Mouse (Mus musculus): ENCODE data around the gene Mettl26.
"Not testable (repeated sequence)": the region's sequence is repeated elsewhere in the genome, so short reads cannot be mapped to it uniquely, and the experiment has no call there.

Gene Mettl26

GRCm38 (mm10) chr17:25869954-25870353, 4.9 kb upstream of the Mettl26 start:
- no peak for DNase-seq

DNA sequence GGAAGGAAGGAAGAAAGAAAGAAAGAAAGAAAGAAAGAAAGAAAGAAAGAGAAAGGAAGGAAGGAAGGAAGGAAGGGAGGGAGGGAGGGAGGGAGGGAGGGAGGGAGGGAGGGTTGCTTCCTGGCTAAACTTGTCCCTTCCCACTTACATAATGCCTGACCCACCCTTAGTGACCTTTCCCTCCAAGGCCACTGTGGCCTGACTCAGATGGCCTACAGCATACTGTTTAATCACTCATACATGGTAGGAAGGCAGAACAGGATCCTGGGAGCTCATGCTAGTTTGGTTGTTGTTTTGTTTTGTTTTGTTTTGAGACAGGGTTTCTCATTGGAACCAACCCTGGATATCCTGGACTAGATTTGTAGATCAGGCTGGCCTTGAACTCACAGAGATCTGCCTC, 3.3 kb upstream of the Mettl26 start:
- not testable (repeated sequence) for DNase-seq

- no peak for DNase-seq
Observed at GRCm38 (mm10) chr17:25872676-25873075, 2.2 kb upstream of the Mettl26 start.

DNA sequence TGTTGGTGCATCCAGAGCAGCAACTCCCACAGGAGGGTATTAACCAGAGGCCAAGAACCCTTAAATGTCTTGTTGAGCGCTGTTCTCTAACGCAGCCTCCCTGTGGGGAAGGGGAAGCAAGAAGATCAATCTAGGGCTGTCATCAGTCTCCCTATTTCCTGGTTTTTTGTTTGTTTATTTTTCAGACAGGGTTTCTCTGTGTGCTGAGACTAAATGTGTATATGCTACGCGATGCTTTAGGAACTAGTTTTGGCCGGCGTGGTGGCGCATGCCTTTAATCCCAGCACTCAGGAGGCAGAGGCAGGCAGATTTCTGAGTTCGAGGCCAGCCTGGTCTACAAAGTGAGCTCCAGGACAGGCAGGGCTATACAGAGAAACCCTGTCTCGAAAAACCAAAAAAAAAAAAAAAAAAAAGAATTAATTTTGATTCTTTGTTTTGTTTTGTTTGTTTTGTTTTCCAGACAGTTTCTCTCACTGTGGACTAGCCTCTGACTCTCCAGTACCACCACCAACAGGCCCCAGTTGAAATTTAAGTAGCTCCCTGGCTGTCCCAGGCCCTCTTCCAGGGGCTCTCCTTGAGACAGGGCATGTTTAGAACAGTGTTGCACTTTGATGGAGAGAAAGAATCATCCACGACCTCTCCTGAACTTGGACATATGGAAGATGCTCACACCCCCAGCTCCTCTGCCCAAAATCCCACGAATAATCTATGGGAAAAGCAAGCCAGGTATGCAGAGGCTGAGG, 1.3 kb upstream of the Mettl26 start:
- no peak for DNase-seq

DNA sequence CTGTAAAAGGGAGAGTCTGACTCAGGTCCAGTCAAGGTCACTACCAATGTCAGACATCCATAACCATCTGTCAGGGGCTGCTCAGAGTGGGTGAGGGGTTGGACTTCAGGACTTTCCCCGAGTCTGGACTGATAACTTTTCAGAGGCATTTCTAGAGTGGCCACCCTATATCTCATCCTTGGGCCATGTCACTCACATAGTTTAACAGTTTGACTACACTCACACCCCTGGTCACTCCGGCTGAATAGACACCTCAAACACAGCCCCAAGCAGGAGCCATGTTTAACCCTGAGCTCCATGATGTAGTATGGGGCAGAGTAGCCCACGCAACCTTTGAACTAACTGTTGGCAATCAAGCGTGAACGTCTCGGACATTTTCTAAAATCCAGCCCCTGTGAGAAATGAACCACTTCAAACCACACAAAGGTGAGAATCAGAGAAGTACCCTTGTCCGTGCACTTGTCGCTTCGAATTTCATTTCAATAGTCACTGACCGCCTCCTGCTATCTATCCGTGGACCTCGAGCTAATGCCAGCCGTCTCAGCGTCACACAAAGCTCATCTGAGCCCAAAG, 640 bp upstream of the Mettl26 start:
- DNase-seq, result no peak

GRCm38 (mm10) chr17:25875171-25876136, 580 bp downstream of the Mettl26 start:
- DNase-seq, result peak; percentile 91

DNA sequence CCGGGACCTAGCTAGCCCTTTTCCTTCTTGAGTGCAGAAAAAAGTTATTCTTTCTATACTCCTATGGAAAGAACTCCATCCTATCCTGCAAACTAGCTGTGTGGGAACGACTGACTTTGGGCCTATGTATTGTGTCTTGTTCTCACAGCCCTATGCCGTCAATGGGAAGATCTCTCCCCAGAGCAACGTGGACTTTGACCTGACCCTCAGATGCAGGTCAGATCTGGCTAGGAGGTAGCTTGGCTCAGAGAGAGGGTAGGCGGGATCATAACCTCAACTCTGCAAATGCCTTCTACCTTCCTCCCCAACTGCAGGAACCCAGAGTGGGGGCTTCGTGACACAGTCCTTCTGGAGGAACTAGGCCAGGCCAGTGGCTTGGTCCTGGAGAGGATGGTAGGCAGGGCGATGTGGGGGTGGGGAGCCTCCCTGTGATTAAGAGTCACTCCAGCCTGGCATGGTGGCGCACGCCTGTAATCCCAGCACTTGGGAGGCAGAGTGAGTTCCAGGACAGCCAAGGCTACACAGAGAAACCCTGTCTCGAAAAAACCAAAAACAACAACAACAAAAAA, 1.6 kb downstream of the Mettl26 start:
- DNase-seq, result no peak

- DNase-seq, result no peak
Observed at GRCm38 (mm10) chr17:25877025-25877424, 2.2 kb downstream of the Mettl26 start.

DNA sequence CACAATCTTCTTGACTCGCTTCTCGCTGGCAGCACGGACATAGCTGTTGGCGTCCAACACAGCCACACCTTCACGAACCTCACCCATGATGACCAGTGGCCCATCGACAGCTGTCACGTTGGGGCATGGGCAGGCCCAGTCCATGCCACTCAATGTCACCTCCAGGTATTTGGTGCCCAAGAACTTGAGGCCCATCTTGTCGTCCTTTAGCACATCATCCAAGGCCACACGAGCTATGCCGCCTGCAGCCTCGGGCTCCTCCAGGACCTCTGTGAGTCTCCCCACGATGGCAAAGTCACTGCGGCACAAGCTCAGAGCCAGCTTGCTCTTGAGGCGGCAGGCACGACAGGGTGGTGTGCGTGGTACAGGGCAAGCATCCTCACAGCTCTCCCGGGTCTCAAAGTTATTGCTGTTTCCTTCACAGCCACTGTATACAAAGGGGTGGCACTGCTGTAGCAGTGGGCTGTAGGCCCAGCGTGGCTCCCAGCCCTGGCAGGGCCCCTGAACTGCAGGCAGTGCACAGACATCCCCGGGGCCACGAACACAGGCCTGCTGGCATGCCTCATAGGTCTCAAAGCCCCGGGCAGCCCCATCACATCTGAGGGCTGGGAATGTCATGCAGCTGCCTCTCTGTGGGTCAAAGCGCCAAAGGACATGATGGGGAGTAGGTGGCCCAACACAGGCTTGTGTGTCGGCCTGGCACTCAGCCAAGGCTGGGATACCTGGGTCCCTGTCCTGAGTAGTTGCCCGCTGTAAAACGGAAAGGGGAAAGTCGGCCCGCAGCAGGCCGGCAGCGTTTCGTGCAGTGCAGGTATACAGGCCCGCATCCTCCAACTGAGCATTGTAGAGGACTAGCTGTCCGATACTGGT, 3.1 kb downstream of the Mettl26 start:
- no peak for DNase-seq

GRCm38 (mm10) chr17:25878611-25879180, 3.8 kb downstream of the Mettl26 start:
- DNase-seq, result no peak

GRCm38 (mm10) chr17:25879261-25879660, 4.4 kb downstream of the Mettl26 start:
- no peak for DNase-seq

DNA sequence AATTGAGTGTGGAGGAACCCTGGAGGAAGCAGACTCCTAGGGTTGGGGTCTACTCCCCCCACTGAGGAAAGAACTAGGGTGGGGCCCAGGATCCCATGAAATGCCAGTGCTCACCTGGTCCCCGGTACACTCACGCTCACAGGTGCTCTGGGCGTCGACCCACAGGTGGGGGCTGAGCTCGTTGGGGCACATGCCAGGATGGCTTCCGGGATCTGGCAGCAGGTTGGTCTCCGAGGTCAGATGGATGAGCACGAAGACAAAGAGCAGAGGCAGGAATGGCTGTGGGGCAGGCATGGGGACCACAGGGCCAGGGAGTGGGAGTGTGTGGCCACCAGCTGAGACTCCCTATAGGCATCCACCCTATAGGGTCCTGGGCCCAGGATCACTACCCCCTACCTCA, 4.9 kb downstream of the Mettl26 start:
- DNase-seq, result no peak

DNA sequence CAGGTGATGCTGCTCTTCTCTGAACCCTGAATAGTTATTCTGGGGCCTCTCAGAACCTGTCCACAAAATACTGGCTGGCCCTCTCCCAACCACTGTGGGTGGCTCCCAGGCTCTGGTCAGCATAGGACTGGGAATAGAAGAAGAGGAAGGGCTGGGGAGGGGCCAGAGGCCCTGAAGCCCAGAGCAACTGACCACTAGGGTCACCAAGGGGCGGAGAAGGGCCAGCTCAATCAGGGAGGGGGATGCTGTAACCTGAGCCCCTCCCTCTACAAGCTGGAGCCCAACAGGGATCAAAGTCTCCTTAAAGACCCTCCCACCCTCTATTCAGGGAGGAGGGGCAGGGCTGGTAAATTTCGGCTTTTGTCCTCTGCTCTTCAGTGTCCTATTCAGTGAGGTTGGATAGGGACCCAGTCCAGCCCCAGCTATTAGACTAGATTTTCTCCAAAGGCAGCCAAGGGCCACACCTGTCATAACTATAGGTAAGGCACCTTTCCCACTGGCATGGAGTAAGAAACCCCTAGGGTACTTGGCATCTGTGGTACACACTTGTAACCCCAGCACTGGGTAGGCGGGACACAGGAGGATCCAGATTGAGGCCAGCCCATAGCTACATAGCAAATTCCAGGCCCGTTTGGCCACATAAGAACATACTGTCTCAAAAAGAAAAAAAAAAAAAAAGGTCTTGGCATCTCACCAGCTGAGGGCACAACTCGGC, 5.5 kb downstream of the Mettl26 start, which contains the start of gene Wfikkn1:
Gene Wfikkn1 (minus strand): TSS at position 663 of the 715 bp plus-strand sequence.
- DNase-seq, result no peak

GRCm38 (mm10) chr17:25880913-25881641, 6.2 kb downstream of the Mettl26 start:
- DNase-seq, result no peak

- DNase-seq, result no peak
Observed at GRCm38 (mm10) chr17:25881691-25882090, 6.8 kb downstream of the Mettl26 start.

- no peak for DNase-seq
Observed at GRCm38 (mm10) chr17:25882306-25882705, 7.4 kb downstream of the Mettl26 start.

- no peak for DNase-seq
Observed at GRCm38 (mm10) chr17:25883268-25883667, 8.4 kb downstream of the Mettl26 start.

DNA sequence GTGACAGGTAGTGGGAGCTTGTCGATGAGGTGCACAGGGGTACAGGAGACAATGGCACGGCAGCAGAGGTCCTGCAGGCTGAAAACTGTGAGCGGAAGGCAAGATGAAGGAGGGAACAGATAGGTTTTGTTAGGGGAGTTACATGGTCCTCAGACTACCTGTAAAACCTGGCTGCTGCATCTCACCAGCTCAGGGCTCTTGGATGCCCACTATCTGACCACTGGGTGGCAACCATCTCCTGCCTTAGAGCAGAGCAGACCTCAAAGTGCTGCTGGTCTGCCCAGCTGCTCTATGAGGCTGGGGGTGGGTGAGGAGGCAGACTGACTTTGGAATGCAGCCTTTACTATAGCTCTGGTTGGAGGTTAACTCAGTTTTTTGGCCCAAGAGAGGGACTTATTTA, 8.9 kb downstream of the Mettl26 start:
- DNase-seq, result no peak

GRCm38 (mm10) chr17:25885636-25886035, 10.8 kb downstream of the Mettl26 start:
- DNase-seq, result no peak

- no peak for DNase-seq
Observed at GRCm38 (mm10) chr17:25886806-25887205, 11.9 kb downstream of the Mettl26 start.
